Mouse (Mus musculus): ENCODE results near the gene Rchy1. TPM values are rescaled to one million over a fixed set of nuclear protein-coding genes. Genes with fewer than 3 reads are reported as not detected.

Rchy1 gene
- polyA plus RNA-seq (2014; fragmentation: Nextera tagmentation; extraction: Ambion mirVana) = 55.3 and 64.3 TPM in 2 replicates

GRCm38 (mm10) chr5:91962639-91963440 lies at the start of gene Rchy1:
Gene Rchy1 (minus strand): TSS chr5:91963068.
- Histone ChIP-seq H3K27ac (peak within 1 kb of the TSS; percentile 99), H3K4me2 (replicated peaks) (peak within 1 kb of the TSS; percentile 65), H3K9me3 (ENCODE audit: control insufficient read depth, low read length) (no peaks in the 10 kb centered on the region), H3K36me3 (replicated peaks; ENCODE audit: control insufficient read depth, insufficient read depth) (0 out of 2 replicates have a peak, but pooled peaks cover under 1% of the 10 kb centered on the region), H3K9ac (peak within 1 kb of the TSS; percentile 75), H3K27me3 (ENCODE audit: control insufficient read depth, insufficient read depth, low read length) (no peaks in the 10 kb centered on the region), H3K4me1 (replicated peaks; ENCODE audit: control insufficient read depth, insufficient read depth, low read length) (peaks cover 27% of the 10 kb centered on the region), H3K4me3 (replicated peaks; ENCODE audit: low read length) (peak within 1 kb of the TSS; percentile 61)
- DNase-seq (ENCODE audit: low spot score) (peak; percentile 88), ATAC-seq (ENCODE audit: low FRiP score) (peak; percentile 99)
- under 1% methylated on average over 65 of the region's 65 CpGs for WGBS

- no peak for ATAC-seq (ENCODE audit: low FRiP score)
- Histone ChIP-seq H3K36me3 (replicated peaks; ENCODE audit: control insufficient read depth, insufficient read depth) (no peaks in the 10 kb centered on the region), H3K27me3 (ENCODE audit: control insufficient read depth, insufficient read depth, low read length) (no peaks in the 10 kb centered on the region), H3K4me2 (replicated peaks) (no peak overlapping the region), H3K9ac (no peak overlapping the region), H3K9me3 (ENCODE audit: control insufficient read depth, low read length) (no peaks in the 10 kb centered on the region), H3K4me1 (replicated peaks; ENCODE audit: control insufficient read depth, insufficient read depth, low read length) (no peaks in the 10 kb centered on the region), H3K27ac (no peak overlapping the region), H3K4me3 (replicated peaks; ENCODE audit: low read length) (no peak overlapping the region)
- WGBS = 77% methylated on average over 7 of the region's 7 CpGs
- peak; percentile 49 for DNase-seq (ENCODE audit: low spot score)
Measured at GRCm38 (mm10) chr5:92011756-92012155, 48.9 kb upstream of the Rchy1 start.

- Histone ChIP-seq H3K4me1 (replicated peaks; ENCODE audit: control insufficient read depth, insufficient read depth, low read length) (no peaks in the 10 kb centered on the region), H3K4me2 (replicated peaks) (no peak overlapping the region), H3K27me3 (ENCODE audit: control insufficient read depth, insufficient read depth, low read length) (no peaks in the 10 kb centered on the region), H3K4me3 (replicated peaks; ENCODE audit: low read length) (no peak overlapping the region), H3K36me3 (replicated peaks; ENCODE audit: control insufficient read depth, insufficient read depth) (no peaks in the 10 kb centered on the region), H3K9me3 (ENCODE audit: control insufficient read depth, low read length) (no peaks in the 10 kb centered on the region), H3K9ac (no peak overlapping the region), H3K27ac (no peak overlapping the region)
- ATAC-seq (ENCODE audit: low FRiP score) = no peak
- no peak for DNase-seq (ENCODE audit: low spot score)
- WGBS = 58% methylated on average over 2 of the region's 2 CpGs
Measured at GRCm38 (mm10) chr5:92009827-92010226, 47.0 kb upstream of the Rchy1 start.

- Histone ChIP-seq H3K27me3 (ENCODE audit: control insufficient read depth, insufficient read depth, low read length) (no peaks in the 10 kb centered on the region), H3K27ac (no peak overlapping the region), H3K9ac (no peak overlapping the region), H3K4me1 (replicated peaks; ENCODE audit: control insufficient read depth, insufficient read depth, low read length) (no peaks in the 10 kb centered on the region), H3K4me2 (replicated peaks) (no peak overlapping the region), H3K4me3 (replicated peaks; ENCODE audit: low read length) (no peak overlapping the region), H3K36me3 (replicated peaks; ENCODE audit: control insufficient read depth, insufficient read depth) (no peaks in the 10 kb centered on the region), H3K9me3 (ENCODE audit: control insufficient read depth, low read length) (no peaks in the 10 kb centered on the region)
- ATAC-seq (ENCODE audit: low FRiP score) (no peak; the same call in 1 of the 2 replicates), DNase-seq (ENCODE audit: low spot score) (peak; percentile 66)
- WGBS = 83% methylated on average over 2 of the region's 2 CpGs
Measured at GRCm38 (mm10) chr5:92003011-92003410, 40.1 kb upstream of the Rchy1 start.

- WGBS = 80% methylated on average over 2 of the region's 2 CpGs
- no peak overlapping the region for H3K4me3 ChIP-seq (replicated peaks; ENCODE audit: low read length)
- H3K27me3 ChIP-seq (ENCODE audit: control insufficient read depth, insufficient read depth, low read length) = no peaks in the 10 kb centered on the region
- no peaks in the 10 kb centered on the region for H3K36me3 ChIP-seq (replicated peaks; ENCODE audit: control insufficient read depth, insufficient read depth)
- H3K9me3 ChIP-seq (ENCODE audit: control insufficient read depth, low read length) = no peaks in the 10 kb centered on the region
- DNase-seq (ENCODE audit: low spot score) (no peak), ATAC-seq (ENCODE audit: low FRiP score) (no peak)
- no peak overlapping the region for H3K9ac ChIP-seq
- no peaks in the 10 kb centered on the region for H3K4me1 ChIP-seq (replicated peaks; ENCODE audit: control insufficient read depth, insufficient read depth, low read length)
- H3K4me2 ChIP-seq (replicated peaks) = no peak overlapping the region
- no peak overlapping the region for H3K27ac ChIP-seq
Measured at GRCm38 (mm10) chr5:92000770-92001169, 37.9 kb upstream of the Rchy1 start.

DNA sequence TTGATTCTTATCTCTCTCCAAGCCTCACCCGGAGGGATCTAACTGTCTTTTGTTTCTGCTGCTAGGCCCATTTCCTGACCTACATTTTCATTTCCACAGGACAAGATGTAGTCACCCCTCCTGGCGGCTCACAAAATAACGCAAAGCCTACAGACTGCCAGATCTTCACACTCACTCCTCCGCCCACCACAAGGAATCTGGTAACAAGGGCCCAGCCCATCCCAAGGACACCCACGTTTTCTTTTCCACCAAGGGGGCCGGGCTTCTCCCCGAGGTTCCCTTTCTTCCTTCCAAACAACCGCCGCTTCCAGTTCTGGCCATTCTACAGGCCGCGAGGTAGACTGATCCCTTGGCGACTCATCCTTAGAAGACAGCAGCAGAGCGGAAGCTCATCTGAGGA lies 31.7 kb upstream of the Rchy1 start:
- H3K4me3 ChIP-seq (replicated peaks; ENCODE audit: low read length) = no peak overlapping the region
- DNase-seq (ENCODE audit: low spot score) (no peak), ATAC-seq (ENCODE audit: low FRiP score) (no peak)
- 67% methylated on average over 13 of the region's 13 CpGs for WGBS
- no peak overlapping the region for H3K4me2 ChIP-seq (replicated peaks)
- H3K9ac ChIP-seq = no peak overlapping the region
- H3K27ac ChIP-seq = no peak overlapping the region
- H3K4me1 ChIP-seq (replicated peaks; ENCODE audit: control insufficient read depth, insufficient read depth, low read length) = no peaks in the 10 kb centered on the region
- no peaks in the 10 kb centered on the region for H3K27me3 ChIP-seq (ENCODE audit: control insufficient read depth, insufficient read depth, low read length)
- H3K9me3 ChIP-seq (ENCODE audit: control insufficient read depth, low read length) = no peaks in the 10 kb centered on the region
- H3K36me3 ChIP-seq (replicated peaks; ENCODE audit: control insufficient read depth, insufficient read depth) = no peaks in the 10 kb centered on the region

GRCm38 (mm10) chr5:91993061-91993460 lies 30.2 kb upstream of the Rchy1 start:
- no peak overlapping the region for H3K4me2 ChIP-seq (replicated peaks)
- H3K27me3 ChIP-seq (ENCODE audit: control insufficient read depth, insufficient read depth, low read length) = no peaks in the 10 kb centered on the region
- no peaks in the 10 kb centered on the region for H3K4me1 ChIP-seq (replicated peaks; ENCODE audit: control insufficient read depth, insufficient read depth, low read length)
- DNase-seq (ENCODE audit: low spot score) = no peak
- no peaks in the 10 kb centered on the region for H3K36me3 ChIP-seq (replicated peaks; ENCODE audit: control insufficient read depth, insufficient read depth)
- H3K9ac ChIP-seq = no peak overlapping the region
- ATAC-seq (ENCODE audit: low FRiP score) = no peak
- H3K27ac ChIP-seq = no peak overlapping the region
- WGBS = 87% methylated on average over 2 of the region's 2 CpGs
- no peak overlapping the region for H3K4me3 ChIP-seq (replicated peaks; ENCODE audit: low read length)
- H3K9me3 ChIP-seq (ENCODE audit: control insufficient read depth, low read length) = no peaks in the 10 kb centered on the region

DNA sequence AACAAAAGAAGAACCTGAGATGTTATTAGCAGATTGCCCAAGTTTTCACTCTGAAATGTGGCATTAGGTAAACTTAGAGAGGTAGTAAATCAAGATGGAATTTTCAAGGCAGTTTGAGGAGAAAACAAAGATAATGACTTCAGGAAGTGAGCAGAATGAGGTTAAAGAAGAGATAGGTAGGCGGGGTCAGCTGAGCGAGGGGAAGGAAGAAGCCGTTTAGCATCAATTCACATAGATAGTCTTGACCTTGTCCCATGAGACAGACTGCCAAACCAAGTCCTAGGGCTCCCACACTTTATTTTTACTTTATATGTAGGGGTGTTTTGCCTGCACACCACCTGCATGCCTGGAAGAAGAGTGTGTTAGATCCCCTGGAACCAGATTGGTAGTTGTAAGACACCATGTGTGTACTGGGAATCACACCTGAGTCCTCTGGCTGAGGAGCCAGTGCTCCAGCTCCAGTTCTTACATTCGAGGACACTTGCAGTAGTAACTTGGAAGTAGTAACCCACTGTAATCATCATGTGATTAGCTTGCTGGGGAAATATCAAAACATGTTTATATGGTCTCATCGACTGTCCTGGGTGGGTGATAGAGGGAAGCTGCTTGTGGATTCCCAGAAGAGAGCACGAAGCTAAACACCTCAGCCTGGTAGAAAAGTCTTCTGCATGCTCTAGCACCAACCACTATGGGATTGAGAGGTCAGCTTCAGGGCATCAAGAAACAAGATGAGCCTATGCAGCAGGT lies 28.5 kb upstream of the Rchy1 start:
- no peaks in the 10 kb centered on the region for H3K4me1 ChIP-seq (replicated peaks; ENCODE audit: control insufficient read depth, insufficient read depth, low read length)
- H3K27ac ChIP-seq = no peak overlapping the region
- 84% methylated on average over 6 of the region's 6 CpGs for WGBS
- no peak overlapping the region for H3K4me2 ChIP-seq (replicated peaks)
- no peaks in the 10 kb centered on the region for H3K27me3 ChIP-seq (ENCODE audit: control insufficient read depth, insufficient read depth, low read length)
- H3K36me3 ChIP-seq (replicated peaks; ENCODE audit: control insufficient read depth, insufficient read depth) = no peaks in the 10 kb centered on the region
- H3K9me3 ChIP-seq (ENCODE audit: control insufficient read depth, low read length) = no peaks in the 10 kb centered on the region
- ATAC-seq (ENCODE audit: low FRiP score) (no peak), DNase-seq (ENCODE audit: low spot score) (no peak)
- H3K4me3 ChIP-seq (replicated peaks; ENCODE audit: low read length) = no peak overlapping the region
- H3K9ac ChIP-seq = no peak overlapping the region

GRCm38 (mm10) chr5:91989261-91989660 lies 26.4 kb upstream of the Rchy1 start:
- ATAC-seq (ENCODE audit: low FRiP score) (no peak), DNase-seq (ENCODE audit: low spot score) (no peak)
- Histone ChIP-seq H3K4me3 (replicated peaks; ENCODE audit: low read length) (no peak overlapping the region), H3K27ac (no peak overlapping the region), H3K4me1 (replicated peaks; ENCODE audit: control insufficient read depth, insufficient read depth, low read length) (no peaks in the 10 kb centered on the region), H3K9me3 (ENCODE audit: control insufficient read depth, low read length) (no peaks in the 10 kb centered on the region), H3K27me3 (ENCODE audit: control insufficient read depth, insufficient read depth, low read length) (no peaks in the 10 kb centered on the region), H3K9ac (no peak overlapping the region), H3K4me2 (replicated peaks) (no peak overlapping the region), H3K36me3 (replicated peaks; ENCODE audit: control insufficient read depth, insufficient read depth) (no peaks in the 10 kb centered on the region)
- 75% methylated on average over 9 of the region's 9 CpGs for whole genome bisulfite sequencing
